Mouse (Mus musculus): Measurements from ENCODE around the gene Trim12c. TPM values are rescaled to one million over a fixed set of nuclear protein-coding genes. Genes with fewer than 3 reads are reported as not detected.
A peak's percentile ranks its signal among the peaks of the same experiment; 100 is the strongest.

The Trim12c gene
- total RNA-seq (2014; rRNA removed) (3.5 and 3.6 TPM in 2 replicates), polyA plus RNA-seq (2015; fragmentation: Nextera tagmentation; extraction: Ambion mirVana) (0.57 and 0.58 TPM in 2 replicates)

- peak; percentile 62 for DNase-seq (ENCODE audit: low spot score)
- Histone ChIP-seq H3K27ac (ENCODE audit: low read depth, low read length) (no peak within 1 kb of the TSS), H3K27me3 (ENCODE audit: insufficient read depth, low read length) (no peaks in the 10 kb centered on the region), H3K4me2 (ENCODE audit: low read depth, low read length, poor library complexity, severe bottlenecking) (peak within 1 kb of the TSS; percentile 10), H3K36me3 (ENCODE audit: insufficient read depth, low read length) (no peaks in the 10 kb centered on the region), H3K4me3 (ENCODE audit: low read depth, low read length) (peak within 1 kb of the TSS; percentile 15; the same call in 1 of the 2 replicates), H3K4me1 (ENCODE audit: insufficient read depth, low read length) (no peaks in the 10 kb centered on the region), H3K9ac (replicated peaks; ENCODE audit: low read length, poor library complexity, severe bottlenecking) (no peak within 1 kb of the TSS), H3K9me3 (ENCODE audit: low read length) (no peaks in the 10 kb centered on the region)
- peak; percentile 87 for ATAC-seq (ENCODE audit: low FRiP score)
- 8% methylated on average over 14 of the region's 14 CpGs for WGBS
- no peak for TF ChIP-seq CTCF (IDR thresholded peaks at IDR 0.05)
Measured at GRCm38 (mm10) chr7:104352717-104353599, at the start of gene Trim12c. Gene Trim12c (minus strand): TSS chr7:104353362.

GRCm38 (mm10) chr7:104401140-104401539 lies 48.0 kb upstream of the Trim12c start:
- TF ChIP-seq CTCF (IDR thresholded peaks at IDR 0.05), result no peak
- H3K9me3 ChIP-seq (ENCODE audit: low read length), result no peaks in the 10 kb centered on the region

GRCm38 (mm10) chr7:104400698-104401097 lies 47.5 kb upstream of the Trim12c start, which contains the start of gene Trim30c:
Gene Trim30c (minus strand): TSS chr7:104400837.
- no peak within 1 kb of the TSS for H3K4me2 ChIP-seq (ENCODE audit: low read depth, low read length, poor library complexity, severe bottlenecking)
- no peak for DNase-seq (ENCODE audit: low spot score)
- no peaks in the 10 kb centered on the region for H3K27me3 ChIP-seq (ENCODE audit: insufficient read depth, low read length)
- no peaks in the 10 kb centered on the region for H3K9me3 ChIP-seq (ENCODE audit: low read length)
- H3K4me3 ChIP-seq (ENCODE audit: low read depth, low read length), result no peak within 1 kb of the TSS
- H3K9ac ChIP-seq (replicated peaks; ENCODE audit: low read length, poor library complexity, severe bottlenecking), result no peak within 1 kb of the TSS
- TF ChIP-seq CTCF (IDR thresholded peaks at IDR 0.05), result no peak
- 93% methylated on average over 1 of the region's 1 CpGs for WGBS
- H3K4me1 ChIP-seq (ENCODE audit: insufficient read depth, low read length), result no peaks in the 10 kb centered on the region
- no peak within 1 kb of the TSS for H3K27ac ChIP-seq (ENCODE audit: low read depth, low read length)
- H3K36me3 ChIP-seq (ENCODE audit: insufficient read depth, low read length), result no peaks in the 10 kb centered on the region
- no peak for ATAC-seq (ENCODE audit: low FRiP score)

More at GRCm38 (mm10) chr7:104401140-104401539, 48.0 kb upstream of the Trim12c start:
- Histone ChIP-seq H3K36me3 (ENCODE audit: insufficient read depth, low read length) (no peaks in the 10 kb centered on the region), H3K9ac (replicated peaks; ENCODE audit: low read length, poor library complexity, severe bottlenecking) (no peak overlapping the region), H3K27me3 (ENCODE audit: insufficient read depth, low read length) (no peaks in the 10 kb centered on the region), H3K4me3 (ENCODE audit: low read depth, low read length) (no peak overlapping the region), H3K4me1 (ENCODE audit: insufficient read depth, low read length) (no peaks in the 10 kb centered on the region), H3K4me2 (ENCODE audit: low read depth, low read length, poor library complexity, severe bottlenecking) (no peak overlapping the region), H3K27ac (ENCODE audit: low read depth, low read length) (no peak overlapping the region)
- ATAC-seq (ENCODE audit: low FRiP score), result no peak
- no peak for DNase-seq (ENCODE audit: low spot score)

GRCm38 (mm10) chr7:104398492-104398891 lies 45.3 kb upstream of the Trim12c start:
- no peak for ATAC-seq (ENCODE audit: low FRiP score)
- no peak for DNase-seq (ENCODE audit: low spot score)
- WGBS, result 74% methylated on average over 1 of the region's 1 CpGs
- Histone ChIP-seq H3K9ac (replicated peaks; ENCODE audit: low read length, poor library complexity, severe bottlenecking) (no peak overlapping the region), H3K4me1 (ENCODE audit: insufficient read depth, low read length) (no peaks in the 10 kb centered on the region), H3K27me3 (ENCODE audit: insufficient read depth, low read length) (no peaks in the 10 kb centered on the region), H3K9me3 (ENCODE audit: low read length) (no peaks in the 10 kb centered on the region), H3K36me3 (ENCODE audit: insufficient read depth, low read length) (no peaks in the 10 kb centered on the region), H3K27ac (ENCODE audit: low read depth, low read length) (no peak overlapping the region), H3K4me3 (ENCODE audit: low read depth, low read length) (no peak overlapping the region), H3K4me2 (ENCODE audit: low read depth, low read length, poor library complexity, severe bottlenecking) (no peak overlapping the region)
- no peak for TF ChIP-seq CTCF (IDR thresholded peaks at IDR 0.05)

- no peaks in the 10 kb centered on the region for H3K9me3 ChIP-seq (ENCODE audit: low read length)
- WGBS, result 60% methylated on average over 1 of the region's 1 CpGs
- H3K36me3 ChIP-seq (ENCODE audit: insufficient read depth, low read length), result no peaks in the 10 kb centered on the region
- no peak for TF ChIP-seq CTCF (IDR thresholded peaks at IDR 0.05)
- no peaks in the 10 kb centered on the region for H3K27me3 ChIP-seq (ENCODE audit: insufficient read depth, low read length)
- ATAC-seq (ENCODE audit: low FRiP score), result no peak
- H3K9ac ChIP-seq (replicated peaks; ENCODE audit: low read length, poor library complexity, severe bottlenecking), result no peak within 1 kb of the TSS
- no peak for DNase-seq (ENCODE audit: low spot score)
- no peak within 1 kb of the TSS for H3K4me3 ChIP-seq (ENCODE audit: low read depth, low read length)
- H3K4me1 ChIP-seq (ENCODE audit: insufficient read depth, low read length), result no peaks in the 10 kb centered on the region
- H3K27ac ChIP-seq (ENCODE audit: low read depth, low read length), result no peak within 1 kb of the TSS
- no peak within 1 kb of the TSS for H3K4me2 ChIP-seq (ENCODE audit: low read depth, low read length, poor library complexity, severe bottlenecking)
Measured at GRCm38 (mm10) chr7:104369736-104370414, 16.7 kb upstream of the Trim12c start, which contains the start of gene Trim30b. Gene Trim30b (minus strand): TSS chr7:104369884.

- H3K4me1 ChIP-seq (ENCODE audit: insufficient read depth, low read length), result no peaks in the 10 kb centered on the region
- ATAC-seq (ENCODE audit: low FRiP score) (no peak), DNase-seq (ENCODE audit: low spot score) (no peak)
- no peak overlapping the region for H3K27ac ChIP-seq (ENCODE audit: low read depth, low read length)
- H3K4me2 ChIP-seq (ENCODE audit: low read depth, low read length, poor library complexity, severe bottlenecking), result no peak overlapping the region
- TF ChIP-seq CTCF (IDR thresholded peaks at IDR 0.05), result no peak
- H3K4me3 ChIP-seq (ENCODE audit: low read depth, low read length), result no peak overlapping the region
- no peaks in the 10 kb centered on the region for H3K27me3 ChIP-seq (ENCODE audit: insufficient read depth, low read length)
- no peak overlapping the region for H3K9ac ChIP-seq (replicated peaks; ENCODE audit: low read length, poor library complexity, severe bottlenecking)
- H3K9me3 ChIP-seq (ENCODE audit: low read length), result no peaks in the 10 kb centered on the region
- no peaks in the 10 kb centered on the region for H3K36me3 ChIP-seq (ENCODE audit: insufficient read depth, low read length)
Measured at GRCm38 (mm10) chr7:104366339-104366738, 13.2 kb upstream of the Trim12c start.

All from midbrain, postnatal 0 days (tissue).